Mouse (Mus musculus) megakaryocyte, adult 5-6 weeks (primary cell): ENCODE data around the gene Zbtb16. TPM values are rescaled to one million over a fixed set of nuclear protein-coding genes. Genes with fewer than 3 reads are reported as not detected.

Experiments used
- ATAC-seq: 2 replicates; pipeline ENCODE4 v1.8.0; 2016; ENCODE audit warnings: mild to moderate bottlenecking, inconsistent platforms; ENCODE audit not compliant: poor library complexity, severe bottlenecking
- total RNA-seq, 2 experiments: library from RNA; stranded (forward) in 1 of 2; stranded (reverse) in 1 of 2; fragments of 153-499, 151-499 nt in 1 of 2; fragments of 221-1000, 200-1000 nt in 1 of 2; gene quantifications; 2 replicates each; pipeline versions ENCODE4 v1.2.3 to v1.2.4; 2015 to 2017

Gene Zbtb16
- total RNA-seq, 2 experiments from 2014 or later: 1.9 to 2.2 TPM

- ATAC-seq: no peak
These were observed 31.5 kb downstream of the Zbtb16 start for GRCm38 (mm10) chr9:48804509-48804908.

- no peak for ATAC-seq
These were observed 32.4 kb downstream of the Zbtb16 start for GRCm38 (mm10) chr9:48803460-48804240.

- ATAC-seq: no peak
These were observed 33.6 kb downstream of the Zbtb16 start for GRCm38 (mm10) chr9:48802374-48802773.

GRCm38 (mm10) chr9:48801322-48801721 is 34.7 kb downstream of the Zbtb16 start:
- ATAC-seq: no peak

- ATAC-seq: no peak
These were observed 35.4 kb downstream of the Zbtb16 start for GRCm38 (mm10) chr9:48800627-48801026.

GRCm38 (mm10) chr9:48798044-48798443 is 38.0 kb downstream of the Zbtb16 start:
- ATAC-seq: no peak

GRCm38 (mm10) chr9:48796267-48796822 is 39.7 kb downstream of the Zbtb16 start:
- ATAC-seq: no peak

- no peak for ATAC-seq
These were observed 40.3 kb downstream of the Zbtb16 start for GRCm38 (mm10) chr9:48795740-48796139.

- no peak for ATAC-seq
These were observed 40.9 kb downstream of the Zbtb16 start for GRCm38 (mm10) chr9:48795095-48795494.

GRCm38 (mm10) chr9:48794463-48794862 is 41.6 kb downstream of the Zbtb16 start:
- no peak for ATAC-seq

GRCm38 (mm10) chr9:48793638-48794188 is 42.3 kb downstream of the Zbtb16 start:
- 0 out of 2 replicates have a peak, but pooled peaks have one; percentile 37 for ATAC-seq

- 0 out of 2 replicates have a peak, but pooled peaks have one; percentile 8 for ATAC-seq
These were observed 45.4 kb downstream of the Zbtb16 start for GRCm38 (mm10) chr9:48790575-48790974.

GRCm38 (mm10) chr9:48787906-48788410 is 48.1 kb downstream of the Zbtb16 start:
- no peak for ATAC-seq

GRCm38 (mm10) chr9:48787321-48787720 is 48.7 kb downstream of the Zbtb16 start:
- no peak for ATAC-seq

GRCm38 (mm10) chr9:48786814-48787213 is 49.2 kb downstream of the Zbtb16 start:
- ATAC-seq: no peak

GRCm38 (mm10) chr9:48784937-48785336 is 51.1 kb downstream of the Zbtb16 start:
- ATAC-seq: no peak

GRCm38 (mm10) chr9:48783292-48783691 is 52.7 kb downstream of the Zbtb16 start:
- ATAC-seq: no peak

- no peak for ATAC-seq
These were observed 53.5 kb downstream of the Zbtb16 start for GRCm38 (mm10) chr9:48782284-48783060.

GRCm38 (mm10) chr9:48776268-48776667 is 59.8 kb downstream of the Zbtb16 start:
- ATAC-seq: no peak

GRCm38 (mm10) chr9:48775561-48775960 is 60.5 kb downstream of the Zbtb16 start:
- no peak for ATAC-seq

GRCm38 (mm10) chr9:48773710-48774109 is 62.3 kb downstream of the Zbtb16 start:
- ATAC-seq: no peak
